Mouse (Mus musculus) ovary, postnatal 10 days (tissue): ENCODE measurements around the gene Rab5if.
"Not testable (repeated sequence)": the region's sequence is repeated elsewhere in the genome, so short reads cannot be mapped to it uniquely, and the experiment has no call there.

Experiments
- DNase-seq: peaks from one replicate; pipeline ENCODE4 v3.0.0; 2022; ENCODE audit warnings: low spot score

Rab5if gene

GRCm38 (mm10) chr2:156862772-156863486 lies at the start of gene Rab5if:
Gene Rab5if, plus strand, starts transcription at chr2:156863128.
- DNase-seq = peak; percentile 89

- no peak for DNase-seq
Observed at GRCm38 (mm10) chr2:156814344-156814801, 48.6 kb upstream of the Rab5if start.

- no peak for DNase-seq
Observed at GRCm38 (mm10) chr2:156814893-156815292, 48.0 kb upstream of the Rab5if start.

GRCm38 (mm10) chr2:156815412-156815811 lies 47.5 kb upstream of the Rab5if start:
- DNase-seq = no peak

- no peak for DNase-seq
Observed at GRCm38 (mm10) chr2:156816116-156816515, 46.8 kb upstream of the Rab5if start.

- DNase-seq = not testable (repeated sequence)
Observed at GRCm38 (mm10) chr2:156825128-156825527, 37.8 kb upstream of the Rab5if start.

GRCm38 (mm10) chr2:156834336-156834735 lies 28.6 kb upstream of the Rab5if start:
- DNase-seq = no peak

- no peak for DNase-seq
Observed at GRCm38 (mm10) chr2:156838839-156839238, 24.1 kb upstream of the Rab5if start.

GRCm38 (mm10) chr2:156839319-156840191 lies 23.4 kb upstream of the Rab5if start, which contains the start of gene Tgif2:
Gene Tgif2, plus strand, starts transcription at chr2:156840007.
- peak; percentile 62 for DNase-seq

- DNase-seq = peak; percentile 29
Observed at GRCm38 (mm10) chr2:156840301-156841027, 22.5 kb upstream of the Rab5if start.

- DNase-seq = peak; percentile 60
Observed at GRCm38 (mm10) chr2:156841028-156841840, 21.7 kb upstream of the Rab5if start.

- peak; percentile 21 for DNase-seq
Observed at GRCm38 (mm10) chr2:156841841-156842706, 20.9 kb upstream of the Rab5if start.

GRCm38 (mm10) chr2:156842711-156843110 lies 20.2 kb upstream of the Rab5if start:
- no peak for DNase-seq

GRCm38 (mm10) chr2:156843331-156843730 lies 19.6 kb upstream of the Rab5if start:
- no peak for DNase-seq

- no peak for DNase-seq
Observed at GRCm38 (mm10) chr2:156844715-156845114, 18.2 kb upstream of the Rab5if start.

- no peak for DNase-seq
Observed at GRCm38 (mm10) chr2:156847653-156848052, 15.3 kb upstream of the Rab5if start.

GRCm38 (mm10) chr2:156848526-156849182 lies 14.3 kb upstream of the Rab5if start:
- no peak for DNase-seq

GRCm38 (mm10) chr2:156850505-156850904 lies 12.4 kb upstream of the Rab5if start:
- no peak for DNase-seq

- not testable (repeated sequence) for DNase-seq
Observed at GRCm38 (mm10) chr2:156853584-156853983, 9.3 kb upstream of the Rab5if start.
